Mouse (Mus musculus): Measurements from ENCODE around the gene Ostf1.

DNA sequence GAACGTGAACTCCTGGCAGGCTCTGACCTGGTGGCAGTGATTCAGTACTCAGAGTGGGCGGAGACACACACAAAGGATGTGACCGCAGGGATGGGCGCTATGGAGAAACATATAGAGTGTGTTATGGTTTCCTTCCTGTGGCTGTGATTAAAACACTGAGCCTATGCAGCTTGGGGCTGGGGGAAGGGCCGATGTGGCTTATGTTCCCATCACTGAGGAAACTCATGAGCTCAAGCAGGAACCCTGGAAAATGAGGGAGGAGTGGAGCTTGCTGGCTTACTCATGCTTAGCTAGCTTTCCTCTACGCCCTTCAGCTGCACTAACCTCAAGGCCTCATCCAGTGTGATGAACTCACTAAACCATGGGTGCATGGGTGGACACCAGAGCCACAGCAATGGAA, 28.6 kb downstream of the Ostf1 start:
- TF ChIP-seq CTCF (IDR thresholded peaks at IDR 0.05; ENCODE audit: low read depth, low read length) = no peak
- TF ChIP-seq POLR2A (IDR thresholded peaks at IDR 0.05; ENCODE audit: borderline replicate concordance, low read depth, low read length) = no peak

Data from bone marrow macrophage, adult 2 months (primary cell).